Mouse (Mus musculus): ENCODE measurements around the gene Abat. TPM values are rescaled to one million over a fixed set of nuclear protein-coding genes. Genes with fewer than 3 reads are reported as not detected.

Abat gene
- polyA plus RNA-seq, 1 experiment from 2014 or later: not detected

GRCm38 (mm10) chr16:8523480-8524144 lies 10.4 kb downstream of the Abat start:
- 59% methylated on average over 11 of the region's 11 CpGs for WGBS (ENCODE audit: missing documents)
- no peaks in the 10 kb centered on the region for H3K79me2 ChIP-seq (ENCODE audit: inconsistent target)
- H3K27ac ChIP-seq: no peak overlapping the region
- H3K36me3 ChIP-seq (ENCODE audit: inconsistent target): no peaks in the 10 kb centered on the region
- H3K4me3 ChIP-seq (ENCODE audit: inconsistent target): no peak overlapping the region

DNA sequence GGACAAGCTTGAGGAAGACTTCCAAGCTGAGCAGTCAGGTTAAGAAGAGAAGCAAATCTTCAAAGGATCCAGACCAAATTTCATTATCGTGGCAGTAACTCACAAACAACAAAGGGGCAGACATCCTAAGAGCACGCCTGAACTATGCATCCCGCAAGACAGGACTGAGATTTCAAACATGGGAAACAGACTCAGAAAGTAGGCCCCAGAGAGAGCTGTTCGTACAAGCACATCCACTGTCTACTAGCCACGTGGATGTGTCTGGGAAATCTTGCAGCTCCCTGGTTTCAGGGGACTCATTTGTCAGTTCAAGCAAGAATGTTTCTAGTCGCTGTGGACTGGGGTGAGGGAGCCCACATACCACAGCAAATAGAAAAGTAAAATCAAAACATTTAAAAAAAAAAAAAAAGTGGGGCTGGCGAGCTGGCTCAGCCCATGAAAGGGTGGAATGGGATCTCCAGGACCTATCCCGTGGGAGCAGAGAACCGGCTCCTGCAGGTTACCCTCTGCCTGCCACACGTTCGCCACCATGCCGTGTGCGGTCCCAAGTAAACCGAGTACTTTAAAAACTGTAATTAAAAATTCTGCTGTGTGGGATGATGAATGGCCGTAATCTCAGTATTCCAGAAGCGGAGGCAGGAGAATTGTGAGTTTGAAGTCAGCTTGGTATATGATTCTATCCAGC lies 11.1 kb downstream of the Abat start:
- Histone ChIP-seq H3K36me3 (ENCODE audit: inconsistent target) (no peaks in the 10 kb centered on the region), H3K4me3 (ENCODE audit: inconsistent target) (no peak overlapping the region), H3K79me2 (ENCODE audit: inconsistent target) (no peaks in the 10 kb centered on the region), H3K27ac (no peak overlapping the region)
- 81% methylated on average over 16 of the region's 16 CpGs for WGBS (ENCODE audit: missing documents)

GRCm38 (mm10) chr16:8525293-8525692 lies 12.1 kb downstream of the Abat start:
- Histone ChIP-seq H3K4me3 (ENCODE audit: inconsistent target) (no peak overlapping the region), H3K27ac (no peak overlapping the region), H3K36me3 (ENCODE audit: inconsistent target) (no peaks in the 10 kb centered on the region), H3K79me2 (ENCODE audit: inconsistent target) (no peaks in the 10 kb centered on the region)
- WGBS (ENCODE audit: missing documents): 74% methylated on average over 3 of the region's 3 CpGs

DNA sequence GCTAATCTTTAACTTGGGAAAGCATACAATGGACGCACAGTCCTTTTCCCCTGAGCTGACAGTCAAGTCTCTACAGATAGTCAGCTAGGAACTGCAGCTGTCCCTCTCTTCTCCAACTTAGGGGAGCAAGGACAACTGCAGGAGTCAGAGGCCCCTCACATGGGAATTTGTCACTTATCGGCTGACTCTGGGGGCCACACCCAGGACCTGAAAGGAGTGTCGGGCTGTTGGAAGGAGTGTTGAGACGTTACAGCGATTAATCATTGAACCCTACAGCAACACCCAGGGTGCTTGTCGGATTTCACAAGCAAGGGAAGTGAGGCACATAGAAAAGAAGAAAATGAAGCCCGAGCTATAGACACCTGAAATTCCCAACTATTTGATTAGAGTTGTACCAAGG lies 12.6 kb downstream of the Abat start:
- Histone ChIP-seq H3K79me2 (ENCODE audit: inconsistent target) (no peaks in the 10 kb centered on the region), H3K27ac (no peak overlapping the region), H3K4me3 (ENCODE audit: inconsistent target) (no peak overlapping the region), H3K36me3 (ENCODE audit: inconsistent target) (no peaks in the 10 kb centered on the region)
- 81% methylated on average over 7 of the region's 7 CpGs for WGBS (ENCODE audit: missing documents)

DNA sequence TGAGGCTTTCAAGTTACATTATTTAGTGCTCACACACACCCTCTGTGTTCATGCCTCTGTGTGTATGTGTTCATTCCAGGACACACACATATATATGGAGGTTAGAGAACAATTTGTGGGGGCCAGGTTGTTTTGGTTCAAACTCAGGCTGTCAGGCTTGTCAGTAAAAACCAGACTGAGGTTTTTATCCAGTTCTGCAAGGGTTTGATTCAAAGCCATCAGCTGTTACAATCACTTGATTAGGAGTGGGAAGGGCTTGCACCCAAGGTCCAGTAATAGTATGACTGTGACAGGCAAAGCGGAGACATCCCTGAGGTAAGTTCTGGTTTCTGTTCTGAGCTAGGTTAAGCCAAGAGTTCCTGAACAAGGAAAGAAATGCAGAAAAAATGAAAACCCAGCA lies 16.2 kb downstream of the Abat start:
- WGBS (ENCODE audit: missing documents): 100% methylated on average over 1 of the region's 1 CpGs
- Histone ChIP-seq H3K36me3 (ENCODE audit: inconsistent target) (no peaks in the 10 kb centered on the region), H3K79me2 (ENCODE audit: inconsistent target) (no peaks in the 10 kb centered on the region), H3K27ac (no peak overlapping the region), H3K4me3 (ENCODE audit: inconsistent target) (no peak overlapping the region)

DNA sequence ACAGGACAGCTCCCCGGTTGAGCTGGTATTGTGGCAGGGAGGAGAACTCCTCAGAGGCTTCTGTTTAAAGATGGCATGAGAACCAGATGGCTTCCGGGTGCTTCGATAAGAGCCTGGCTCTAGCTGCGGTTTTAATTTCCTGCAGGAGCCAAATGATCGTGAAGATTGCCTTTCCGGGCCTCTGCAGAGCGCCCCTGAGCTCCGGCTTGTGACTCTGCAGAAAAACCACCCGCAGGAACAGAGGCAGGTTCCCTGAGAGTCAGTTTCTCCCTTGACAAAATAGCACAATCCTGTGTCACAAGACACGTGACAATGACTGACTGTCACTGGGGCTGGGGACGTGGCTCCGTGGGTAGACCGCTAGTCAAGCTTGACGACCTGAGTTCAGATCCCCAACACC lies 16.8 kb downstream of the Abat start:
- WGBS (ENCODE audit: missing documents): 68% methylated on average over 14 of the region's 14 CpGs
- H3K27ac ChIP-seq: no peak overlapping the region
- no peaks in the 10 kb centered on the region for H3K36me3 ChIP-seq (ENCODE audit: inconsistent target)
- no peak overlapping the region for H3K4me3 ChIP-seq (ENCODE audit: inconsistent target)
- H3K79me2 ChIP-seq (ENCODE audit: inconsistent target): no peaks in the 10 kb centered on the region

GRCm38 (mm10) chr16:8532461-8532860 lies 19.2 kb downstream of the Abat start:
- WGBS (ENCODE audit: missing documents): 87% methylated on average over 9 of the region's 9 CpGs
- Histone ChIP-seq H3K79me2 (ENCODE audit: inconsistent target) (no peaks in the 10 kb centered on the region), H3K27ac (no peak overlapping the region), H3K4me3 (ENCODE audit: inconsistent target) (no peak overlapping the region), H3K36me3 (ENCODE audit: inconsistent target) (no peaks in the 10 kb centered on the region)

DNA sequence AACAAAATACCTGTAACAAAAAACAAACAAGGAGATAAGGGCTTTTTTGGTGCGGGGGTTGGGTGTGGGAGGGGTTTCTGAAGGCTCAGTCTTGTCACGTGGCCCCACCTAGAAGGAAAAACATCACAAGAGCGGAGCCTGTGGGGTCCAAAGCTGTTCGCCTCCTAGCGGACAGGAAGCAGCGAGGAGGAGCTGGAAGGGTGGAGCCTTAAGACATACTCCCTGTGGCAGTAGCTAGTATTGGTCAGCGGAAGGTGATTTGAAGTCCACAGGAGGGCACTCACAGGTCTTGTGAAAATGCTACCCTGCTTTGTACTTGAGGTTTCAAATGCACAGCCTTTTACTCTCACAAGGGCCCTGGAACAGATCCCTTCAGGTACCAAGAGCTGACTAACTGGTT lies 19.7 kb downstream of the Abat start:
- Histone ChIP-seq H3K27ac (no peak overlapping the region), H3K4me3 (ENCODE audit: inconsistent target) (no peak overlapping the region), H3K36me3 (ENCODE audit: inconsistent target) (no peaks in the 10 kb centered on the region), H3K79me2 (ENCODE audit: inconsistent target) (no peaks in the 10 kb centered on the region)
- 82% methylated on average over 6 of the region's 7 CpGs for WGBS (ENCODE audit: missing documents)

DNA sequence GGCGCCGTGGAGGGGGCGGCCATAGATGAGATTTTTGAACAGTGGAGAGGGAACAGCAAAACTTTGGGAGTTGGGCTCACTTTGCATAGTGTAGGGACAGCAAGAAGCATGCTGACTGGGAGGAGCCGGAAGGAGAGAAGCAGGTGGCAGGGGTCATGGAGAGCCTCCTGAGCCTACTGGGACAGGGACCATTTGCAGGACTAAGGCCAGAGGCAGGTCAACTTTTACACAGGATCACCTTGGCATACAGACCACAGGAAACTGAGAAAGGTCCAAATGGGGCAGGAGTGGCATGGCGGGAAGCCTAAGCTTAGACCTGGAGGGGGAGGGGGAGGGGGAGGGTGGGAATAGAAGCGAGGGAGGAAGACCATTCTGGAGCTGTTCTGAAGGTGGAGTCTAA lies 20.2 kb downstream of the Abat start:
- 86% methylated on average over 6 of the region's 6 CpGs for WGBS (ENCODE audit: missing documents)
- Histone ChIP-seq H3K36me3 (ENCODE audit: inconsistent target) (no peaks in the 10 kb centered on the region), H3K4me3 (ENCODE audit: inconsistent target) (no peak overlapping the region), H3K79me2 (ENCODE audit: inconsistent target) (no peaks in the 10 kb centered on the region), H3K27ac (no peak overlapping the region)

DNA sequence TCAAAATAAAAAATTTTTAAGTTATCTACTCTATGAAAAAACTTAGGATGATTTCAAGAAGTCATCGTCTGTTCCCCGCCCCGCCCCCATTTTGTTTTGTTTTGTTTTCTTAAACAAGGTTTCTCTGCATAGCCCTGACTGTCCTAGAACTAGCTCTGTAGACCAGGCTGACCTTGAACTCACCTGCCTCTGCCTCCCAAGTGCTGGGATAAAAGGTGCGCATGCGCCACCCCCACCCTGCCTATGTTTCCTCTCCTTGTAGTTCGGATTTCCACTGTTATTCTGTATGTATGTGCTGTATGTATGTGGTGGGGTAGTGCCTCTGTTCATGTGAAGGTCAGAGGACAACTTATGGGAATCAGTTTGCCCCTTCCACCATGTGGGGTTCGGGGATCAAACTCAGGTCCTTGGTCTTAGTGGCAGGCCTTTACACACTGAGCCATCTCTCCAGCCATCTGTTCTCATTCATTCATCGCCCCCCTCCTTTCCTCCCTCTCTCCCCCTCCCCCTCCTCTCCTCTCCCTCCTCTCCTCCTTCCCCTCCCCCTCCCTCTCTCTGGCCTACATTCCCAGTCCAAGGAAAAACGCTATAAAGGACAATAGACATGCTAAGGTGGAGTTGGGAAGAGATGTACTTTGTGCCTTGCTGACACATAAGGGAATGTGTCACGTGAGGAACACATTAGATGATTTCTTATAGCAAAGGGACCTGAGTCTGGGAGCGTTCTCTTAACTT lies 21.4 kb downstream of the Abat start:
- Histone ChIP-seq H3K4me3 (ENCODE audit: inconsistent target) (no peak overlapping the region), H3K27ac (no peak overlapping the region), H3K79me2 (ENCODE audit: inconsistent target) (no peaks in the 10 kb centered on the region), H3K36me3 (ENCODE audit: inconsistent target) (no peaks in the 10 kb centered on the region)
- 88% methylated on average over 11 of the region's 11 CpGs for WGBS (ENCODE audit: missing documents)

- no peak overlapping the region for H3K4me3 ChIP-seq (ENCODE audit: inconsistent target)
- WGBS (ENCODE audit: missing documents): 91% methylated on average over 6 of the region's 6 CpGs
- H3K79me2 ChIP-seq (ENCODE audit: inconsistent target): no peaks in the 10 kb centered on the region
- no peaks in the 10 kb centered on the region for H3K36me3 ChIP-seq (ENCODE audit: inconsistent target)
- no peak overlapping the region for H3K27ac ChIP-seq
Observed at GRCm38 (mm10) chr16:8535411-8535810, 22.2 kb downstream of the Abat start.

DNA sequence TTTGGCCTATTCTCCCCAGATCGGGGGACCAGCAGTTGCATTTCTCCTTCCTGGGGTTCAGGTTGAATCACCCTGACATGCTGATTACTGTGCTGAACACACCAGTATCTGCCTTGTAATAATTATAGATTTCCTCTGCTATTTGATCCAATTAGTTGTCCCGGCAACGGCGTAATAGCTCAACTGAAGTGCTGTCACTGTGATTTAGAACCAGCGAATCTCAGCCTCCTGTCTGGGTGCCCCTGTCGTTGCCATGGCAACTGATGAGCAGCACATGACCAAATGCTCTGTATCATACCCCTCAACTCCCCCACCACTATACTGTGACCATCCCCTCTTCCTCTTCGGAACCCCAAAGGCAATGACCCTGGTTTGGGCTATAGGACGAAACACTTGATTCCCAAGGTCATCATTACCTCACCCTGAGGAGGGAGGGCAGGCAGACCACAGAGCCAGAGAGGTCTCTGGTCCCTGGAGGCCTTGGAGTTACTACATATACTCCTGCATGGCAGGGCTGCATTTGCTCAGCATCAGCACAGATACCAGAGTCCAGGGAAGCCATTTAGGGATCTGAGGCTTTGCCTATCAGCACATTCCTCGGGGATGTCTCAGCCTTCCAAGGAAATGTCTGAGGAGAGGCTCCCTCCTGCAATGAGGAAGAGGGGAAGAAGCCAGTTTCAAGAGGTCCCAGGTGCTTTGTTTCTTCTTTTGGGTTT lies 26.1 kb downstream of the Abat start:
- no peaks in the 10 kb centered on the region for H3K36me3 ChIP-seq (ENCODE audit: inconsistent target)
- no peak overlapping the region for H3K27ac ChIP-seq
- no peaks in the 10 kb centered on the region for H3K79me2 ChIP-seq (ENCODE audit: inconsistent target)
- WGBS (ENCODE audit: missing documents): 71% methylated on average over 9 of the region's 9 CpGs
- H3K4me3 ChIP-seq (ENCODE audit: inconsistent target): no peak overlapping the region

DNA sequence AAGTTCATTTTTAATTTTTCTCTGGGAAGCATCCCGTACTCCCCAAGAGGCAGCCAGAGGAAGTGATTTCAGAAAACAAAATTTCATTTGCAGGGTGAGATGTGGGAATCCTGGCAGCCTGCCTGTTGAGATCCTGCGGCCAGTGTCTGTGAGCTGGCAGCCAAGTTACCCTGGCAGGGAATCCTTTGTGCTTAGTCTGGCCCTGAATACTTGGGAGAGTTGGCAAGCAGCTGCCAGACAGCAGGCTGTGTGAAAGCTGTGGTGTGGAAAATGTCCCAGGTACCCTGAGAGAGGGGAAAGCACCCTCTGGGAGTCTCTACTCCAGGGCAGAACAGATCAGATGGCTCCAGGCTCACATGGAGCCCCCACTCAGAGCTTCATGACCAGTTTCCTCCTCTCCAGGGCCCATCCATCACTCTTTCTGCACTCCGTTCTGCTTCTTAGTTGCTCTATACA lies 27.7 kb downstream of the Abat start:
- WGBS (ENCODE audit: missing documents): 79% methylated on average over 3 of the region's 3 CpGs
- no peaks in the 10 kb centered on the region for H3K36me3 ChIP-seq (ENCODE audit: inconsistent target)
- H3K4me3 ChIP-seq (ENCODE audit: inconsistent target): no peak overlapping the region
- H3K79me2 ChIP-seq (ENCODE audit: inconsistent target): no peaks in the 10 kb centered on the region
- H3K27ac ChIP-seq: no peak overlapping the region

DNA sequence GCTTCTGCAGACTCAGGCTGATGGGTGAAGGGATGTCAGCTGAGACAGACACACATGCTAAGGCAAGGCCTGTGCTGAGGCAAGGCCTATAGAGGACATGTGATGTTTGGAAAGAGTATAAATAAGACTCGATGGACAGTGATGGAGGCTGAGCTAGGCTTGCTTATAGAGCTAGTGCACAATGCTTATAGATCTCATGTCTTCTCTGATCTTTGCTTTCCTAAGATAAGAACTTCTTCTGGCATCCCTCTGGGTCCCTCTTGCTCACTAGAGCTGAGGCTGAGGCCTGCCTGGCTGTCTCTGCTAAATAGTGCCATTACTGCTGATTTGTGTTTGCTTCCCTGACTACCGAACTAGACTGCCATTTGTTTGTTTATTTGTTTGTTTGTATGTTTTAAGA lies 34.6 kb downstream of the Abat start:
- WGBS (ENCODE audit: missing documents): 93% methylated on average over 2 of the region's 2 CpGs
- H3K4me3 ChIP-seq (ENCODE audit: inconsistent target): no peak overlapping the region

DNA sequence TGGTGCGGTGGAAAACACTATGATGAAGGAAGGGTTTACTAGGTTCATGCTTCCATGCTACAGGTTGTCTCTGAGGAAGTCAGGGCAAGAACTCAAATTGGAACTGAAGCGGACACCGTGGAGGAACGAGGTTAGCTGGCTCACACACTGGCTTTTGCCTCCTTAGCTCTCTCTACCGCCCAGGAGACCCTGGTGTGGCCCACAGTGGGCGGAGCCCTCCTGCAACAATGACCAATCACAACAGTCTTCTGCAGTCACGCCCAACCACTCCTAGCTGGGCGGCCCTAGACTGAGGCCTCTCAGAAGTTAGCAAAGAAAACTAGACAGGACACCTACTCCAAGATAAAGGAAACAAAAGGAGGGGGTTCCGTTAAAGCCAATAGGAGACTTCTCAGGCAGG lies 36.3 kb downstream of the Abat start:
- 82% methylated on average over 9 of the region's 9 CpGs for WGBS (ENCODE audit: missing documents)
- no peak overlapping the region for H3K27ac ChIP-seq
- H3K4me3 ChIP-seq (ENCODE audit: inconsistent target): no peak overlapping the region
- H3K36me3 ChIP-seq (ENCODE audit: inconsistent target): no peaks in the 10 kb centered on the region
- no peaks in the 10 kb centered on the region for H3K79me2 ChIP-seq (ENCODE audit: inconsistent target)

More for the DNA sequence above, 34.6 kb downstream of the Abat start:
- Histone ChIP-seq H3K79me2 (ENCODE audit: inconsistent target) (no peaks in the 10 kb centered on the region), H3K27ac (no peak overlapping the region), H3K36me3 (ENCODE audit: inconsistent target) (no peaks in the 10 kb centered on the region)
